Mouse (Mus musculus) kidney, adult 2 months (tissue): Measurements from ENCODE around the gene Trp53tg5. TPM values are rescaled to one million over a fixed set of nuclear protein-coding genes. Genes with fewer than 3 reads are reported as not detected.

Experiments used
- DNase-seq: peaks from one replicate; pipeline ENCODE4 v3.0.0; 2021
- H3K27ac ChIP-seq: fragments of 200-500 bp; 2 replicates; pipeline ENCODE4 v1.5.1; 2012; ENCODE audit warnings: low read depth, low read length, control low read depth, inconsistent platforms; ENCODE audit not compliant: insufficient read depth
- H3K27me3 ChIP-seq: fragments of 200-500 bp; replicated peaks from 2 replicates; pipeline ENCODE4 v1.6.1; 2012; ENCODE audit warnings: mild to moderate bottlenecking, moderate library complexity, low read length, inconsistent platforms; ENCODE audit not compliant: control insufficient read depth, insufficient read depth
- H3K36me3 ChIP-seq: fragments of 200-500 bp; 2 replicates; pipeline ENCODE4 v1.6.1; 2012; ENCODE audit warnings: mild to moderate bottlenecking, moderate library complexity, low read length, inconsistent platforms; ENCODE audit not compliant: control insufficient read depth, insufficient read depth
- H3K4me1 ChIP-seq: fragments of 200-500 bp; 2 replicates; pipeline ENCODE4 v1.6.1; 2011; ENCODE audit warnings: low read length; ENCODE audit not compliant: control insufficient read depth, insufficient read depth
- H3K4me3 ChIP-seq: fragments of 200-500 bp; 2 replicates; pipeline ENCODE4 v1.5.1; 2011; ENCODE audit warnings: mild to moderate bottlenecking, low read depth, low read length, control low read depth; ENCODE audit not compliant: insufficient read depth
- CTCF ChIP-seq: fragments of 200-500 bp; conservative IDR thresholded peaks from 2 replicates; pipeline ENCODE4 v1.5.1; 2011; ENCODE audit warnings: low read depth, mild to moderate bottlenecking, control low read depth, low read length, moderate library complexity, mixed read lengths; ENCODE audit not compliant: insufficient read depth, insufficient read length
- POLR2A ChIP-seq: fragments of 200-500 bp; IDR thresholded peaks from one replicate; pipeline ENCODE4 v1.6.1; 2011; ENCODE audit warnings: low read depth, low read length, control low read depth
- WGBS: fragments of 180-500 bp; shearing (Covaris S2); methylation state at CpG from one replicate; pipeline ENCODE4 v1.1.7; 2018; 5-methylcytosine and 5-hydroxymethylcytosine counted together
- polyA plus RNA-seq: library from polyadenylated mRNA; depleted of rRNA; stranded (reverse); fragments of >200 nt; gene quantifications from 2 replicates; pipeline ENCODE4 v1.2.3, GENCODE M21; 2012

The Trp53tg5 gene
- polyA plus RNA-seq, 1 experiment = not detected

DNA sequence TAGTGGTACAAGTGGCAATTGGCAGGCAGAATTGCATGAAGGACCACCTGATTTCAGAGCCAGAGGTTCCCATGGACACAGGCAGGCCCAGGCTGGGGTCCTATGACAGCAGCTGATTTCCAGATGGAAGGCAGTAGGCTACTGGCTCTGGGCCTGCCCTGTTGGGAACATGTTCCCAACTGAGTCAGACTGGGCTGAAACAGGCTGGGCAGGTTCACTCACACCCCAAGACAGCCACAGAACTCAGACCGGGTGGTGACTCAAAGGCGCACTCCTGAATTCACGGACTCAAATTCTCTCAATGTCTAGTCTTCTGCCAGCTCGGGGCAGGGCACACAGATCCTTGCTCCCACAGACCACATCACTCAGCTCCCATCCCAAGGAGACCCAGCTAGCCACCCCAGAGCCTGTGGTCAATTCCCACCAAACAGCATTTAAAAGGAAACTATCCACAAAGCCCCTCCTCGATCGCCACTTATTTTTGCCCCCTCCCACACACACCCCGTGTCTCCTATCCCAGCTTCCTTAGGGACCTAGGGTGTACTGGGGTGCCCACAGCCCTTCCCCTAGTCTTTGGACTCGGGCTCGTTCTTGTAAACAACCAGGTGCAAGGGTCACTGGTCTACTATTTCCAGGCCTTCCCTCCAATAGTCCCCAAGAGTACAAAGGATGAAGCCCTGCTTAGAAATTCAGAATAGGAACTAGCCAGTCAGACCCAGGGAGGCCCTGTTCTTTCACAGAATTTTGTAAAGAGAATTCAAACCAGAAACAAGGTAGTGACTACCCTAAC, 41.7 kb downstream of the Trp53tg5 start:
- no peaks in the 10 kb centered on the region for H3K27me3 ChIP-seq
- peaks cover 54% of the 10 kb centered on the region for H3K4me1 ChIP-seq
- peak overlapping the region; percentile 98 for H3K27ac ChIP-seq
- H3K36me3 ChIP-seq = peaks cover 12% of the 10 kb centered on the region
- H3K4me3 ChIP-seq = no peak overlapping the region
- peak; percentile 89 for DNase-seq
- TF ChIP-seq CTCF (no peak), POLR2A (peak; percentile 28)
- WGBS = 31% methylated on average over 9 of the region's 9 CpGs

DNA sequence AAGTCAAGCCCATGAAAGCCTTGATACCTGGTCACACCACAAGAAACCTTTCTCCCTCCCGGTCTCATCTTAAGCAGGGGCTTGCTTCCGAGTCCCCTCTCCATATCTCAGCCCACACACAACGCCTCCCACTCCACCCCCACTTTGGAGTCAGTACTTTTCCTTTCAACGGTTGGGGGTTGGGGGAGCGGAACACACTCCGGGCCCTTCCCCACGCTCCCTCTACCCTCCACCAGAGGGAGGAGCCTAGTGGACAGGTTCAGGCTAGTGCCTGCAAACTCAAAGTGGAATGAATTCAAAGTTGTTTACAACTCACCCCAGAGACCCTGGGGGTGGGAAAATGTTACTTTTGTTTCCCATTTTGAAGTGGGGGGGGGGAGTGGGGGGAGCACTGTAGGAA, 42.8 kb downstream of the Trp53tg5 start:
- peaks cover 16% of the 10 kb centered on the region for H3K36me3 ChIP-seq
- peak; percentile 78 for DNase-seq
- WGBS = 21% methylated on average over 7 of the region's 7 CpGs
- peaks cover 55% of the 10 kb centered on the region for H3K4me1 ChIP-seq
- peak overlapping the region; percentile 87 for H3K27ac ChIP-seq
- 0 out of 2 replicates have a peak, but pooled peaks have one; percentile 24 for TF ChIP-seq CTCF
- TF ChIP-seq POLR2A = no peak
- H3K27me3 ChIP-seq = no peaks in the 10 kb centered on the region
- no peak overlapping the region for H3K4me3 ChIP-seq

- peaks cover 48% of the 10 kb centered on the region for H3K4me1 ChIP-seq
- H3K27ac ChIP-seq = peak overlapping the region; percentile 87
- no peaks in the 10 kb centered on the region for H3K27me3 ChIP-seq
- TF ChIP-seq POLR2A = no peak
- no peak for TF ChIP-seq CTCF
- peaks cover 16% of the 10 kb centered on the region for H3K36me3 ChIP-seq
- 54% methylated on average over 15 of the region's 15 CpGs for whole genome bisulfite sequencing
- H3K4me3 ChIP-seq = no peak overlapping the region
- DNase-seq = no peak
Measured at GRCm38 (mm10) chr2:164429881-164430615, 43.5 kb downstream of the Trp53tg5 start.

GRCm38 (mm10) chr2:164428451-164428850, 45.1 kb downstream of the Trp53tg5 start:
- DNase-seq = no peak
- WGBS = 39% methylated on average over 5 of the region's 5 CpGs
- TF ChIP-seq CTCF = no peak
- no peak for TF ChIP-seq POLR2A
- Histone ChIP-seq H3K27ac (peak overlapping the region; percentile 13; the same call in 1 of the 2 replicates), H3K4me3 (no peak overlapping the region), H3K4me1 (peaks cover 32% of the 10 kb centered on the region), H3K27me3 (no peaks in the 10 kb centered on the region), H3K36me3 (peaks cover 24% of the 10 kb centered on the region)

GRCm38 (mm10) chr2:164426952-164427351, 46.6 kb downstream of the Trp53tg5 start:
- Histone ChIP-seq H3K4me1 (peaks cover 31% of the 10 kb centered on the region), H3K4me3 (no peak overlapping the region), H3K36me3 (peaks cover 24% of the 10 kb centered on the region), H3K27ac (no peak overlapping the region), H3K27me3 (no peaks in the 10 kb centered on the region)
- DNase-seq = no peak
- 47% methylated on average over 5 of the region's 5 CpGs for WGBS
- TF ChIP-seq CTCF (no peak), POLR2A (no peak)

- Histone ChIP-seq H3K4me1 (peaks cover 35% of the 10 kb centered on the region), H3K4me3 (no peak overlapping the region), H3K27me3 (no peaks in the 10 kb centered on the region), H3K36me3 (peaks cover 24% of the 10 kb centered on the region), H3K27ac (no peak overlapping the region)
- TF ChIP-seq POLR2A (no peak), CTCF (no peak)
- 37% methylated on average over 12 of the region's 12 CpGs for WGBS
- peak; percentile 73 for DNase-seq
Measured at GRCm38 (mm10) chr2:164426121-164426520, 47.4 kb downstream of the Trp53tg5 start.

DNA sequence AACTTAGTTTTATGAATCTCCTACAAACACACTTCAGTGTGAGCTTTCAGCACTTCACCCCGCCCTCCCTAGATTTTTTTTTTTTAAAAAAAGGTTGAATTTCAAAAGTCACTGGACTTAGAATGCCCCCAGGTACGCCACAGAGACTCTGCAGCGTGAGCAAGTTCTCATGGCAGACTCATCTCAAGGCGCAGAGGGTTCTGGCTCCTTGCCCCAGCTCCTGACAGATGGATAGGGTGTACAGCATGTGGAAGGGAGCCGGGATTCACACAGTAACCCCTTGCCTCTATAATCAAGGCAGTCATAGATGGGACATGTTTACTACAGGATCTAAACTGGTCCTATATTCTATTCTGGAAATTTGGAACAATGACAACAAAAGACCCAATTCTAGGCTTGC, 48.1 kb downstream of the Trp53tg5 start:
- 50% methylated on average over 5 of the region's 5 CpGs for WGBS
- DNase-seq = peak; percentile 83
- peaks cover 23% of the 10 kb centered on the region for H3K36me3 ChIP-seq

More for the DNA sequence above, 48.1 kb downstream of the Trp53tg5 start:
- Histone ChIP-seq H3K27me3 (no peaks in the 10 kb centered on the region), H3K27ac (no peak overlapping the region), H3K4me1 (peaks cover 32% of the 10 kb centered on the region), H3K4me3 (no peak overlapping the region)
- TF ChIP-seq CTCF (no peak), POLR2A (no peak)
